ENCODE assay signal across 34 mouse cellular contexts in the genomic region with DNA sequence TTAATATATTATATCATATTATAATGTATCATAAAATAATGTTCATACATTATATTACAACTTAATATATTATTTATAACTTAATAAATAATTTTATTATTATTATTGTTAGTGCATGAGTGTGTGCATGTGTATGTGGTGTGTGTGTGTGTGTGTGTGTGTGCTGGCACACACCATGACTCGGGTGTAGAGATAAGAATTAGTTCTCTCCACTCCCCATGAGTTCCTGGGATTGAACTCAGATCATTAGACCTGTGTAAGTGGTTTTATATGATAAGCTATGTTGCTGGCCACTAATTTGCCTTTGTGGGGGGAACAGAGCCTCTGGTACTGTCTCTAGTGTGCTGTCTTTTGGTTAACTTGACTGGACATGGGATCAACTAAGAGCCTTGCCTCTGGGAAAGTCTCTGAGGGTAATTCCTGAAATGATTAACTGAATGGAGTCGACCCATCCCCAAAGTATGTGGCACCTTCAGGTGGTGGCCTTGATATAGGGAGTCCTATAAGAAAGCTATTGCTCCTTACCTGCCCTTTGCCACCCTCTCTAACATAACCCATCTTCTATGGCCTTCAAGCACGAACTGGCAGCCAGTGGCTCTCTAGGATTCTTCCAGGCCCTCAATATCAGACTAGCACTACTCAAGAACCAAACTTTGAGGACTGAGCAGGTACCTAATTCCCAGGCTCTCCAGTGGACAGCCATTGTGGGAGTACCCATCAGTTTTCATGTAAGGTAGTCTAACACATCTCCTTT. TPM values are rescaled to one million over a fixed set of nuclear protein-coding genes. Genes with fewer than 3 reads are reported as not detected.
A peak's percentile ranks its signal among the peaks of the same experiment; 100 is the strongest.
DNase-seq lines count a peak whose midpoint lies in the region; ATAC-seq and TF ChIP-seq lines count a peak whose summit lies in the region.
"Had no signal": no experiment of that assay in that cellular context is flagged by ENCODE, and none has a peak within 500 bp of the region (broad histone marks: within the 10 kb centered on the region; RNA-seq: fewer than 3 reads in every experiment).

No protein-coding gene starts in this region.

- peak; percentile 44 for DNase-seq in c-Kit-positive CD71-positive TER-119-positive erythroid progenitor cells, embryonic 14.5 days (ENCODE audit: low spot score)
- no peak for DNase-seq in liver, embryonic 11.5 days (ENCODE audit: low spot score)
- DNase-seq in liver, embryonic 14.5 days (ENCODE audit: low read depth in 3 of 3, low spot score in 3 of 3), result peak in 2 of 3 experiments; percentile 14 to 36
- no peak for DNase-seq in adrenal gland, postnatal 10 days
- no peak for DNase-seq in stomach, postnatal 0 days (ENCODE audit: low spot score)
- DNase-seq in heart, postnatal 36 days, result no peak
- DNase-seq: adrenal gland, adult 8-10 months; adrenal gland, postnatal 36 days; cerebellum, adult 11-12 months; cerebellum, adult 8-10 months; cerebellum, postnatal 10 days; cerebellum, postnatal 36 days; embryo, embryonic 11 days; gastrocnemius, postnatal 10 days; gastrocnemius, postnatal 36 days; heart, postnatal 10 days; heart, postnatal 4 days had no signal

- H3K4me1 ChIP-seq in liver, embryonic 11.5 days (replicated peaks; ENCODE audit: control insufficient read depth, insufficient read depth, low read length), result no peaks in the 10 kb centered on the region
- peaks cover 5 to 13% of the 10 kb centered on the region in 2 experiments; a peak in 3 of 4 replicates for H3K4me1 ChIP-seq in liver, embryonic 14.5 days (replicated peaks; ENCODE audit: control insufficient read depth in 2 of 2, insufficient read depth in 2 of 2, low read length in 1 of 2)
- no peaks in the 10 kb centered on the region for H3K4me1 ChIP-seq in stomach, postnatal 0 days (replicated peaks; ENCODE audit: control insufficient read depth, insufficient read depth)
- H3K4me1 ChIP-seq: embryonic facial prominence, embryonic 10.5 days; embryonic facial prominence, embryonic 13.5 days; forebrain, embryonic 12.5 days; forebrain, embryonic 15.5 days; heart, embryonic 12.5 days; heart, embryonic 15.5 days had no signal

- intact Hi-C loops in heart, postnatal 36 days (cut with DNase I), result no loop called here

- no peak for TF ChIP-seq CTCF in liver, embryonic 14.5 days (IDR thresholded peaks at IDR 0.05; ENCODE audit: low read depth)
- TF ChIP-seq CTCF in stomach, postnatal 0 days (IDR thresholded peaks at IDR 0.05; ENCODE audit: low read depth), result no peak

- no peak overlapping the region for H3K4me2 ChIP-seq in liver, embryonic 11.5 days
- H3K4me2 ChIP-seq in liver, embryonic 14.5 days (ENCODE audit: low read depth), result peak overlapping the region; percentile 8; the same call in 1 of the 2 replicates
- H3K4me2 ChIP-seq in stomach, postnatal 0 days (replicated peaks; ENCODE audit: low read depth), result no peak overlapping the region
- H3K4me2 ChIP-seq: embryonic facial prominence, embryonic 13.5 days; forebrain, embryonic 12.5 days; forebrain, embryonic 15.5 days; heart, embryonic 12.5 days; heart, embryonic 15.5 days; hindbrain, embryonic 14.5 days had no signal

- no peaks in the 10 kb centered on the region for H3K9me3 ChIP-seq in liver, embryonic 11.5 days (ENCODE audit: control insufficient read depth, low read length)
- no peaks in the 10 kb centered on the region for H3K9me3 ChIP-seq in liver, embryonic 14.5 days (ENCODE audit: control insufficient read depth, low read length)
- H3K9me3 ChIP-seq in stomach, postnatal 0 days (ENCODE audit: control insufficient read depth, low read length), result no peaks in the 10 kb centered on the region
- H3K9me3 ChIP-seq: embryonic facial prominence, embryonic 10.5 days; embryonic facial prominence, embryonic 13.5 days; forebrain, embryonic 12.5 days; forebrain, embryonic 15.5 days; heart, embryonic 12.5 days; heart, embryonic 15.5 days had no signal

- peak; percentile 81 for ATAC-seq in liver, embryonic 11.5 days (replicated peaks; ENCODE audit: low FRiP score)
- ATAC-seq in liver, embryonic 14.5 days (ENCODE audit: insufficient read depth), result peak; percentile 84; the same call in 1 of the 2 replicates
- no peak for ATAC-seq in stomach, postnatal 0 days (ENCODE audit: low FRiP score, low TSS enrichment)
- ATAC-seq: activated CD4-positive, CD25-positive, alpha-beta regulatory T cell, adult 4 months; CD4-positive, CD25-positive, alpha-beta regulatory T cell, adult 4 months; forebrain, embryonic 15.5 days; hindbrain, postnatal 0 days; inflammation-experienced regulatory T-cells, adult 6 months had no signal

- H3K27ac ChIP-seq in liver, embryonic 11.5 days (ENCODE audit: low read depth, low read length), result no peak overlapping the region
- no peak overlapping the region for H3K27ac ChIP-seq in liver, embryonic 14.5 days
- no peak overlapping the region for H3K27ac ChIP-seq in stomach, postnatal 0 days (replicated peaks)
- H3K27ac ChIP-seq: embryonic facial prominence, embryonic 10.5 days; embryonic facial prominence, embryonic 13.5 days; forebrain, embryonic 12.5 days; forebrain, embryonic 15.5 days; heart, embryonic 15.5 days; hindbrain, embryonic 14.5 days; hindbrain, postnatal 0 days had no signal

- 39% methylated on average over 3 of the region's 3 CpGs for WGBS in liver, embryonic 11.5 days
- WGBS in liver, embryonic 14.5 days (ENCODE audit: insufficient replicate concordance), result 21% methylated on average over 3 of the region's 3 CpGs
- WGBS in stomach, postnatal 0 days, result 42% methylated on average over 3 of the region's 3 CpGs

- no peaks in the 10 kb centered on the region for H3K27me3 ChIP-seq in liver, embryonic 11.5 days (replicated peaks; ENCODE audit: control insufficient read depth, insufficient read depth, low read length)
- no peaks in the 10 kb centered on the region; the same call in 1 of the 2 replicates for H3K27me3 ChIP-seq in liver, embryonic 14.5 days (ENCODE audit: control insufficient read depth, insufficient read depth, low read length)
- H3K27me3 ChIP-seq in stomach, postnatal 0 days (ENCODE audit: control insufficient read depth, insufficient read depth, low read length), result no peaks in the 10 kb centered on the region

- TF ChIP-seq EP300 in liver, embryonic 14.5 days (IDR thresholded peaks at IDR 0.05; ENCODE audit: low read depth), result no peak
- TF ChIP-seq EP300 in stomach, postnatal 0 days (optimal IDR thresholded peaks at IDR 0.05), result no peak

- H3K4me3 ChIP-seq in liver, embryonic 11.5 days (ENCODE audit: low read depth, low read length), result no peak overlapping the region
- H3K4me3 ChIP-seq in liver, embryonic 14.5 days (ENCODE audit: insufficient read depth in 1 of 2, low read depth in 2 of 2, low read length in 2 of 2), result no peak overlapping the region
- no peak overlapping the region for H3K4me3 ChIP-seq in stomach, postnatal 0 days (ENCODE audit: low read depth, low read length)
- H3K4me3 ChIP-seq: embryonic facial prominence, embryonic 10.5 days; embryonic facial prominence, embryonic 13.5 days; erythroblast, embryonic 14.5 days; forebrain, embryonic 12.5 days; forebrain, embryonic 15.5 days; heart, embryonic 12.5 days; heart, embryonic 15.5 days had no signal

- H3K9ac ChIP-seq in liver, embryonic 11.5 days (ENCODE audit: low read depth, low read length), result no peak overlapping the region
- no peak overlapping the region for H3K9ac ChIP-seq in liver, embryonic 14.5 days (replicated peaks)
- no peak overlapping the region for H3K9ac ChIP-seq in stomach, postnatal 0 days (ENCODE audit: low read length)
- H3K9ac ChIP-seq: embryonic facial prominence, embryonic 13.5 days; forebrain, embryonic 12.5 days; forebrain, embryonic 15.5 days; heart, embryonic 12.5 days; heart, embryonic 15.5 days; hindbrain, embryonic 14.5 days had no signal

- no peaks in the 10 kb centered on the region for H3K36me3 ChIP-seq in liver, embryonic 11.5 days (ENCODE audit: control insufficient read depth, insufficient read depth, low read length)
- H3K36me3 ChIP-seq in liver, embryonic 14.5 days (replicated peaks; ENCODE audit: control insufficient read depth, insufficient read depth, low read depth), result no peaks in the 10 kb centered on the region
- H3K36me3 ChIP-seq in stomach, postnatal 0 days (ENCODE audit: control insufficient read depth, insufficient read depth, low read length), result no peaks in the 10 kb centered on the region
- H3K36me3 ChIP-seq: embryonic facial prominence, embryonic 10.5 days; embryonic facial prominence, embryonic 13.5 days; forebrain, embryonic 12.5 days; forebrain, embryonic 15.5 days; heart, embryonic 12.5 days; heart, embryonic 15.5 days had no signal

RNA-seq across cellular contexts. Expression of a gene that starts 23.7 kb away (rescaled TPM):
- 47.1 and 47.3 TPM in 2 replicates for polyA plus RNA-seq in liver, embryonic 11.5 days (2014; fragmentation: Nextera tagmentation; extraction: Ambion mirVana)
- polyA plus RNA-seq in liver, embryonic 14.5 days (2012; rRNA removed), result 5.0 and 6.6 TPM in 2 replicates
- 14.1 and 14.9 TPM in 2 replicates for polyA plus RNA-seq in liver, embryonic 14.5 days (2014; fragmentation: Nextera tagmentation; extraction: Ambion mirVana)
- 10 to 100 TPM; 15.7 to 16.4 TPM for total RNA-seq in adrenal gland, postnatal 10 days (2021)
- 14.7 TPM in 2 replicates for polyA plus RNA-seq in stomach, postnatal 0 days (2015; fragmentation: Nextera tagmentation; extraction: Ambion mirVana)
- total RNA-seq in heart, postnatal 36 days (2021), result 10 to 100 TPM; 14.6 to 15.4 TPM

RNA-seq across cellular contexts. Expression of a gene that starts 23.9 kb away (rescaled TPM):
- polyA plus RNA-seq in liver, embryonic 11.5 days (2014; fragmentation: Nextera tagmentation; extraction: Ambion mirVana), result 30.0 and 31.7 TPM in 2 replicates
- polyA plus RNA-seq in liver, embryonic 14.5 days (2012; rRNA removed), result 7.1 and 7.4 TPM in 2 replicates
- 9.3 and 11.3 TPM in 2 replicates for polyA plus RNA-seq in liver, embryonic 14.5 days (2014; fragmentation: Nextera tagmentation; extraction: Ambion mirVana)
- 10 to 100 TPM; 25.6 to 35.3 TPM for total RNA-seq in adrenal gland, postnatal 10 days (2021)
- 72.0 and 72.6 TPM in 2 replicates for polyA plus RNA-seq in stomach, postnatal 0 days (2015; fragmentation: Nextera tagmentation; extraction: Ambion mirVana)
- total RNA-seq in heart, postnatal 36 days (2021), result 10 to 100 TPM; 28.0 to 28.1 TPM

RNA-seq across cellular contexts. Expression of a gene that starts 38.5 kb away (rescaled TPM):
- 0.05 and 0.30 TPM in 2 replicates for polyA plus RNA-seq in liver, embryonic 11.5 days (2014; fragmentation: Nextera tagmentation; extraction: Ambion mirVana)
- 0.01 TPM in 1 of 2 replicates, not detected in the other for polyA plus RNA-seq in liver, embryonic 14.5 days (2012; rRNA removed)
- not detected in 2 replicates for polyA plus RNA-seq in liver, embryonic 14.5 days (2014; fragmentation: Nextera tagmentation; extraction: Ambion mirVana)
- not detected for total RNA-seq in adrenal gland, postnatal 10 days (2021)
- not detected in 2 replicates for polyA plus RNA-seq in stomach, postnatal 0 days (2015; fragmentation: Nextera tagmentation; extraction: Ambion mirVana)
- not detected for total RNA-seq in heart, postnatal 36 days (2021)
- total RNA-seq: adrenal gland, adult 8-10 months; adrenal gland, postnatal 36 days; gastrocnemius, adult 18-20 months; gastrocnemius, postnatal 10 days; gastrocnemius, postnatal 36 days; granulocyte monocyte progenitor cell, adult 5-6 weeks; heart, adult 8-10 months; MEL had no signal
- polyA plus RNA-seq: activated CD4-positive, CD25-positive, alpha-beta regulatory T cell, adult 4 months; C2C12; CD4-positive, CD25-positive, alpha-beta regulatory T cell, adult 4 months; erythroblast, embryonic 14.5 days; inflammation-experienced regulatory T-cells, adult 6 months had no signal

Comparison
In these comparisons a context has a peak if more than half of its experiments do, and no peak if none do; other contexts are left out.
1. DNase-seq: peak in c-Kit-positive CD71-positive TER-119-positive erythroid progenitor cells, embryonic 14.5 days (single experiment) and liver, embryonic 14.5 days (2 of 3); none in liver, embryonic 11.5 days (single experiment), adrenal gland, postnatal 10 days (single experiment), stomach, postnatal 0 days (single experiment) and heart, postnatal 36 days (0 of 2).